Mouse (Mus musculus) myocyte (in vitro differentiated cells): ENCODE measurements at regions not wholly inside any gene's neighbourhood (a gene's known extent, or its start where the extent isn't known, plus 50 kb on each side); places are given as distances from the start of the nearest gene placed in this dataset.

Experiments used
- H3K27me3 ChIP-seq: one replicate; pipeline ENCODE4 v1.6.1; 2011; ENCODE audit not compliant: control insufficient read depth, insufficient read depth, insufficient read length
- H3K36me3 ChIP-seq: one replicate; pipeline ENCODE4 v1.6.1; 2011; ENCODE audit not compliant: control insufficient read depth, insufficient read depth
- H3K4me2 ChIP-seq: one replicate; pipeline ENCODE4 v1.6.1; 2011; ENCODE audit warnings: low read depth, control low read depth
- H3K4me3 ChIP-seq: one replicate; pipeline ENCODE4 v1.5.1; 2011; ENCODE audit warnings: mild to moderate bottlenecking, control low read depth, moderate library complexity
- H3K79me2 ChIP-seq: one replicate; pipeline ENCODE4 v1.6.1; 2011; ENCODE audit not compliant: control insufficient read depth, insufficient read depth
- H3ac ChIP-seq: one replicate; pipeline ENCODE4 v1.6.1; 2011; ENCODE audit not compliant: control insufficient read depth, insufficient read length
- CEBPB ChIP-seq: IDR thresholded peaks from 2 replicates; pipeline ENCODE4 v1.6.1; 2011; ENCODE audit warnings: mild to moderate bottlenecking, moderate library complexity; ENCODE audit not compliant: poor library complexity, insufficient read depth, severe bottlenecking
- E2F4 ChIP-seq: IDR thresholded peaks from one replicate; pipeline ENCODE4 v1.6.1; 2011; ENCODE audit warnings: mild to moderate bottlenecking, control low read depth, moderate library complexity; ENCODE audit not compliant: insufficient read depth
- MAX ChIP-seq: IDR thresholded peaks from one replicate; pipeline ENCODE4 v1.6.1; 2011; ENCODE audit warnings: low read depth, mild to moderate bottlenecking, control low read depth
- MYOD1 ChIP-seq, 3 experiments: IDR thresholded peaks; one replicate each; pipeline ENCODE4 v1.6.1; 2011; ENCODE audit warnings: control low read depth in 2 of 3, low read depth in 2 of 3, mild to moderate bottlenecking in 2 of 3, moderate library complexity in 1 of 3; ENCODE audit not compliant: insufficient read length in 2 of 3, control insufficient read depth in 1 of 3
- MYOG ChIP-seq, 3 experiments: IDR thresholded peaks; one replicate each; pipeline ENCODE4 v1.6.1; 2011; ENCODE audit warnings: control low read depth in 2 of 3, low read depth in 2 of 3, mild to moderate bottlenecking in 2 of 3; ENCODE audit not compliant: insufficient read length in 2 of 3, control insufficient read depth in 1 of 3, insufficient read depth in 1 of 3
- POLR2A ChIP-seq: IDR thresholded peaks from one replicate; pipeline ENCODE4 v1.6.1; 2011; ENCODE audit warnings: low read depth, mild to moderate bottlenecking, control low read depth, moderate library complexity; ENCODE audit not compliant: insufficient read length
- POLR2AphosphoS2 ChIP-seq: IDR thresholded peaks from one replicate; pipeline ENCODE4 v1.6.1; 2011; ENCODE audit warnings: low read depth, control low read depth; ENCODE audit not compliant: insufficient read length
- REST ChIP-seq: IDR thresholded peaks from one replicate; pipeline ENCODE4 v1.6.1; 2011; ENCODE audit warnings: mild to moderate bottlenecking, control low read depth, moderate library complexity; ENCODE audit not compliant: insufficient read depth, insufficient read length
- SRF ChIP-seq: IDR thresholded peaks from one replicate; pipeline ENCODE4 v1.6.1; 2011; ENCODE audit warnings: low read depth; ENCODE audit not compliant: control insufficient read depth, insufficient read length
- TCF12 ChIP-seq: IDR thresholded peaks from one replicate; pipeline ENCODE4 v1.6.1; 2011; ENCODE audit warnings: mild to moderate bottlenecking, control low read depth; ENCODE audit not compliant: poor library complexity, insufficient read depth, severe bottlenecking
- TCF3 ChIP-seq: IDR thresholded peaks from one replicate; pipeline ENCODE4 v1.6.1; 2011; ENCODE audit warnings: low read depth, control low read depth; ENCODE audit not compliant: insufficient read length
- USF1 ChIP-seq: IDR thresholded peaks from one replicate; pipeline ENCODE4 v1.6.1; 2011; ENCODE audit warnings: low read depth, mild to moderate bottlenecking, control low read depth, moderate library complexity

GRCm38 (mm10) chr1:73693537-73693936, 430.7 kb downstream of the Tns1 start:
- H3K36me3 ChIP-seq: no peaks in the 10 kb centered on the region
- TF ChIP-seq E2F4: no peak
- TF ChIP-seq POLR2AphosphoS2: no peak
- TF ChIP-seq CEBPB: no peak
- TF ChIP-seq MYOD1 (IDR thresholded peaks at IDR 0.05; ENCODE audit: control insufficient read depth in 1 of 3, insufficient read length in 2 of 3, low read depth in 2 of 3): no peak
- no peak for TF ChIP-seq SRF
- TF ChIP-seq MYOG (IDR thresholded peaks at IDR 0.05; ENCODE audit: control insufficient read depth in 1 of 3, insufficient read depth in 1 of 3, insufficient read length in 2 of 3, low read depth in 2 of 3): no peak
- no peak for TF ChIP-seq USF1
- no peak for TF ChIP-seq TCF3
- TF ChIP-seq TCF12: no peak
- no peaks in the 10 kb centered on the region for H3K79me2 ChIP-seq
- H3K4me3 ChIP-seq: no peak overlapping the region
- no peak overlapping the region for H3ac ChIP-seq
- no peak overlapping the region for H3K4me2 ChIP-seq
- H3K27me3 ChIP-seq: no peaks in the 10 kb centered on the region

GRCm38 (mm10) chr1:73685734-73686133, 438.5 kb downstream of the Tns1 start:
- TF ChIP-seq REST (no peak), TCF12 (no peak), POLR2AphosphoS2 (no peak), MYOD1 (IDR thresholded peaks at IDR 0.05; ENCODE audit: control insufficient read depth in 1 of 3, insufficient read length in 2 of 3, low read depth in 2 of 3) (peak in 2 of 3 experiments; percentile 55 to 71), CEBPB (no peak), MYOG (IDR thresholded peaks at IDR 0.05; ENCODE audit: control insufficient read depth in 1 of 3, insufficient read depth in 1 of 3, insufficient read length in 2 of 3, low read depth in 2 of 3) (peak in 2 of 3 experiments; percentile 9 to 18), POLR2A (no peak), USF1 (no peak)
- H3K36me3 ChIP-seq: no peaks in the 10 kb centered on the region
- H3K27me3 ChIP-seq: no peaks in the 10 kb centered on the region
- H3K4me3 ChIP-seq: no peak overlapping the region
- no peaks in the 10 kb centered on the region for H3K79me2 ChIP-seq
- H3ac ChIP-seq: no peak overlapping the region
- peak overlapping the region; percentile 33 for H3K4me2 ChIP-seq

- H3K4me3 ChIP-seq: no peak overlapping the region
- no peak overlapping the region for H3ac ChIP-seq
- H3K36me3 ChIP-seq: no peaks in the 10 kb centered on the region
- H3K79me2 ChIP-seq: no peaks in the 10 kb centered on the region
- TF ChIP-seq E2F4 (no peak), REST (no peak), TCF12 (no peak), MYOG (IDR thresholded peaks at IDR 0.05; ENCODE audit: control insufficient read depth in 1 of 3, insufficient read depth in 1 of 3, insufficient read length in 2 of 3, low read depth in 2 of 3) (no peak), TCF3 (no peak), MAX (no peak), POLR2A (no peak)
- no peaks in the 10 kb centered on the region for H3K27me3 ChIP-seq
- peak overlapping the region; percentile 33 for H3K4me2 ChIP-seq
Observed at GRCm38 (mm10) chr1:73685066-73685465, 439.2 kb downstream of the Tns1 start.

GRCm38 (mm10) chr1:73684166-73684565, 440.1 kb downstream of the Tns1 start:
- Histone ChIP-seq H3K36me3 (no peaks in the 10 kb centered on the region), H3K79me2 (no peaks in the 10 kb centered on the region), H3K4me3 (no peak overlapping the region), H3K4me2 (no peak overlapping the region), H3ac (no peak overlapping the region), H3K27me3 (no peaks in the 10 kb centered on the region)
- no peak for TF ChIP-seq TCF12
- TF ChIP-seq CEBPB: no peak
- TF ChIP-seq POLR2AphosphoS2: no peak
- no peak for TF ChIP-seq MAX
- no peak for TF ChIP-seq MYOG (IDR thresholded peaks at IDR 0.05; ENCODE audit: control insufficient read depth in 1 of 3, insufficient read depth in 1 of 3, insufficient read length in 2 of 3, low read depth in 2 of 3)
- TF ChIP-seq TCF3: no peak
- TF ChIP-seq POLR2A: no peak
- TF ChIP-seq MYOD1 (IDR thresholded peaks at IDR 0.05; ENCODE audit: control insufficient read depth in 1 of 3, insufficient read length in 2 of 3, low read depth in 2 of 3): no peak
- no peak for TF ChIP-seq REST
- TF ChIP-seq E2F4: no peak
- TF ChIP-seq SRF: no peak
- no peak for TF ChIP-seq USF1

GRCm38 (mm10) chr1:73683132-73683888, 440.9 kb downstream of the Tns1 start:
- TF ChIP-seq MYOD1 (IDR thresholded peaks at IDR 0.05; ENCODE audit: control insufficient read depth in 1 of 3, insufficient read length in 2 of 3, low read depth in 2 of 3): no peak
- TF ChIP-seq SRF: no peak
- Histone ChIP-seq H3K27me3 (no peaks in the 10 kb centered on the region), H3ac (no peak overlapping the region), H3K36me3 (no peaks in the 10 kb centered on the region), H3K4me3 (no peak overlapping the region), H3K79me2 (no peaks in the 10 kb centered on the region), H3K4me2 (peak overlapping the region; percentile 35)
